Mouse (Mus musculus) C2C12 (cell line): ENCODE results near the gene Ndufaf2.

Experiments used
- CEBPB ChIP-seq: IDR thresholded peaks from one replicate; pipeline ENCODE4 v1.6.1; 2011; ENCODE audit warnings: low read depth, mild to moderate bottlenecking, control low read depth, moderate library complexity
- CTCF ChIP-seq: IDR thresholded peaks from one replicate; pipeline ENCODE4 v1.5.1; 2011; ENCODE audit not compliant: control insufficient read depth, insufficient read depth, insufficient read length
- FOSL1 ChIP-seq: IDR thresholded peaks from one replicate; pipeline ENCODE4 v1.8.0; 2011; ENCODE audit warnings: mild to moderate bottlenecking, low read length; ENCODE audit not compliant: poor library complexity, insufficient read depth, severe bottlenecking
- MYOD1 ChIP-seq: IDR thresholded peaks from one replicate; pipeline ENCODE4 v1.6.1; 2011; ENCODE audit warnings: low read depth; ENCODE audit not compliant: control insufficient read depth, insufficient read length
- USF1 ChIP-seq: IDR thresholded peaks from one replicate; pipeline ENCODE4 v1.6.1; 2011; ENCODE audit warnings: low read depth, mild to moderate bottlenecking, control low read depth, moderate library complexity

DNA sequence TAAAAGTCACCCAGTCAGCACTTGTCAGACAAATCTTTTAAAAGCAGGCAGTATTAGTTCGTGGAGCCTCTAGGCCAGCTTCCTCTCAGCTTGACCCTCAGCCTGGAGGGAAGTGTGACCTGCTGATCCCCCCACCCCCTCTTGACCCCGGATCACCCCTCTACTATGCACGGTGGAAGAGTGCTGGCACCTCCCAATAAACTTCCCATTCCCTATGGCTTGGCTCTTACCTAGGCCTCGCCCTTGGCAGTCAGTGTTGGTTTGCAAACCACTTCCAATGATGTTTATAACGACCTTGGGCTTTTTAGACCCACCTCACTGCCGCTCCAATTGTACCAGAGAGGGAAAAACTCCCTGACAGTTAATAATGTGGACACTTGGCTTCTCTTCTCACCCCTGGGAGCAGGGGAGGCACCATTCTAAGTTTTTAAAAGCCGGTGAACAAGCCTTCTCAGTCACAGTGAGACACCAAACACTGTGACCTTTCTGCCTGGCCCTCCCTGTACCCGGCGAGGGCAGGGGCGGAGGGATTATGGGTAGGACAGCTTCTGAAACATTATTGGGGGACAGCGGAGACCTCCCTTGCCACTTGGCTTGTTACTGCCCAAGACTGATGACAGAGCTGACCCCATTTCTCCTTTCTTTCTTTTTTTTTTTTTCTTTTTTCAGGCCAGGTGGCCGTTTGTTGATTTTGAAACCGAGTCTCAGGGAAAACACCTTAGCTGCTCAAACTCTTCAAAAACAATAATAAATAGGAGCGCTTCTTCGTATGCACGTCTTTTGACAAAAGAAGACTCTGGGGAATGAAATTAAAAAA lies 203.8 kb downstream of the Ndufaf2 start:
- TF ChIP-seq CEBPB, result no peak
- no peak for TF ChIP-seq FOSL1
- TF ChIP-seq CTCF, result no peak
- TF ChIP-seq USF1, result no peak
- TF ChIP-seq MYOD1, result no peak
